Mouse (Mus musculus) cerebellum, adult 2 months (tissue): ENCODE results near the gene Pex10. TPM values are rescaled to one million over a fixed set of nuclear protein-coding genes. Genes with fewer than 3 reads are reported as not detected.
A peak's percentile ranks its signal among the peaks of the same experiment; 100 is the strongest.

Experiments used
- DNase-seq, 2 experiments: peaks; one replicate each; pipeline ENCODE4 v3.0.0; 2021
- H3K27ac ChIP-seq: fragments of 200-500 bp; 2 replicates; pipeline ENCODE4 v1.5.1; 2012; ENCODE audit warnings: low read length, control low read depth, inconsistent platforms; ENCODE audit not compliant: insufficient read depth
- H3K27me3 ChIP-seq: fragments of 200-500 bp; 2 replicates; pipeline ENCODE4 v1.6.1; 2012; ENCODE audit warnings: inconsistent platforms, mild to moderate bottlenecking, low read length, moderate library complexity; ENCODE audit not compliant: control insufficient read depth, insufficient read depth
- H3K4me1 ChIP-seq: fragments of 200-500 bp; 2 replicates; pipeline ENCODE4 v1.6.1; 2011; ENCODE audit warnings: low read length; ENCODE audit not compliant: control insufficient read depth, insufficient read depth
- H3K4me3 ChIP-seq: fragments of 200-500 bp; replicated peaks from 2 replicates; pipeline ENCODE3; 2011; ENCODE audit warnings: mild to moderate bottlenecking, low read depth, low read length, control low read depth; ENCODE audit not compliant: insufficient read depth
- CTCF ChIP-seq: fragments of 200-500 bp; IDR thresholded peaks from 2 replicates; pipeline ENCODE4 v1.5.1; 2011; ENCODE audit warnings: low read depth, mild to moderate bottlenecking, control low read depth, low read length, moderate library complexity, borderline replicate concordance; ENCODE audit not compliant: insufficient read depth
- POLR2A ChIP-seq: fragments of 200-500 bp; IDR thresholded peaks from 2 replicates; pipeline ENCODE4 v1.6.1; 2011; ENCODE audit warnings: low read length, control low read depth, borderline replicate concordance; ENCODE audit not compliant: insufficient read depth
- WGBS: fragments of 180-500 bp; shearing (Covaris S2); methylation state at CpG from one replicate; pipeline ENCODE4 v1.1.7; 2018; 5-methylcytosine and 5-hydroxymethylcytosine counted together
- polyA plus RNA-seq: library from polyadenylated mRNA; depleted of rRNA; stranded (reverse); fragments of >200 nt; gene quantifications from 2 replicates; pipeline ENCODE4 v1.2.3, GENCODE M21; 2012

The Pex10 gene
- polyA plus RNA-seq, 1 experiment = 32.0 TPM

DNA sequence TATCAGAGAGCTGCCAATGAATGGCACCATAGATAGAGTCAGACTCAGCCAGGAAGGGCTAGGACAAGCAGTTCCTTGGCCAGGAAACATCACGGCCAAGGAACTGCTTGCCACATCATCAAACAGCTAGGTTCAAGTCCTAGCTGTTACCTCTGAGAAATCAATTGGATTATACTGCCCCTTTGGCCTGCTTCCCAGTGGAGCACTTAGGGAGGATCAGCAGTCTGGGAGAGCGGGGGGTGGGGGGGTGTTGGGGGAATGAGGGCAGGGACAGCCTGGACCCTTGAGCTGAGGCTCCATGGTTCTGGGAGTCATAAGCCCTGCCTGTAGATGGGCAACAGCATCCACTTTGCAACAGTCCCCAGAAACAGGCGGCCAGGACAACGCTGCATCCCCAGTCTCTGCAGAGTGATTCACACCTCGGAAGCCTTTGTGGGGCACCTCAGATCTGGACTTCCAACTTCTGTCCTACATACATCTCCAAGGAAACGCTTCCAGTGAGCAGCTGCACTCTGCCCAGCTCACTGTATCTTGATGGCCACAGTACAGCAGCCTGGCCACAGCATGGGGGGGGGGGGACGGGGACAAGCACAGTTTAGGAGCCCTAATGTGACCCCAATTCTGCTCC is 44.5 kb upstream of the Pex10 start:
- peak; percentile 18 to 41 for DNase-seq
- H3K4me3 ChIP-seq = no peak overlapping the region
- peaks cover 59% of the 10 kb centered on the region for H3K4me1 ChIP-seq
- H3K27me3 ChIP-seq = no peaks in the 10 kb centered on the region
- no peak overlapping the region for H3K27ac ChIP-seq
- WGBS = 56% methylated on average over 7 of the region's 7 CpGs
- no peak for TF ChIP-seq CTCF
- TF ChIP-seq POLR2A = no peak

DNA sequence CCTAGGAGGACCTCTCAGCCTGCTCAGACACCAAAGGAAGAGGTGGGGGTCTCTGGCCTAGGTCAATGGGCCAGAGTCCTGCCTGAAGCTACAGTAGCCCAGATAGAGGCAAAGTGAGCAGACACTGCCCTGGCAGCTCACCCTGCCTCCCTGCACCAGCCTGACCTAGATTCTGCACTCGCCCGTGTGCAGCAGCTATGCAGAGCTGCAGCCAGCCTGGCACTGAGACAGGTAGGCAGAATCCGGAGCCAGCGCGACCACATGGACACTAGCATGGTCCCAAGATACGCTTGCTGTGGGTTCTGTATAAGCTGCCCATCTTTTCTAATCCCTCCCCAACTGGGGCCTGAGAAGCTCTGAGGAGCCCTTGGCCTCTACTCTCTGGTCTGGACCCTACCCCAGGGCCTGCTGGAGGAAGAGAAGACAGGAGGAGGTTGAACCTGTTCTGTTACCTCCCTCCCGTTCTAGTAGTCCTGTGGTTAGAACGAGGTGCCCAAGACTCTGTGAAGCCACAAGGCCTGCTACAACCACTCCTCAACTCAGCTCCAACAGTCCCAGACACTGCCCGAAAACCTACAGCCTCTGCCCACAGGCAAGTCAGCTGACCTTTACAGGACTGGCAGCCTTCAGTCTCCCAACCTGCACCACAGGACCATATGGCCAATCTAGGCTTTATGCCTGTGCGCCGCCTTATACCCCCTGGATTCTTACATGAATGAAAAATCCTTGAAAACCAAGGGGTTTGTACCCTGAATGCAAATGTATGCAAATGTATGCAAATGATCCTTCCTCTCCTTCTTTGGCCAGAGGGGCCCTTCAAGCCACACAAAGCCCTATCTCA is 42.4 kb upstream of the Pex10 start:
- WGBS = 8% methylated on average over 11 of the region's 11 CpGs
- TF ChIP-seq CTCF (no peak), POLR2A (0 out of 2 replicates have a peak, but pooled peaks have one; percentile 5)
- peak; percentile 90 to 91 for DNase-seq
- H3K27me3 ChIP-seq = no peaks in the 10 kb centered on the region
- H3K4me3 ChIP-seq = no peak overlapping the region
- H3K4me1 ChIP-seq = peaks cover 54% of the 10 kb centered on the region
- peak overlapping the region; percentile 93 for H3K27ac ChIP-seq

GRCm38 (mm10) chr4:155033115-155033514 is 33.7 kb upstream of the Pex10 start:
- Histone ChIP-seq H3K27ac (no peak overlapping the region), H3K4me1 (peaks cover 31% of the 10 kb centered on the region), H3K4me3 (no peak overlapping the region), H3K27me3 (no peaks in the 10 kb centered on the region)
- TF ChIP-seq POLR2A (no peak), CTCF (no peak)
- 62% methylated on average over 6 of the region's 6 CpGs for WGBS
- peak in 1 of 2 experiments; percentile 16 for DNase-seq

DNA sequence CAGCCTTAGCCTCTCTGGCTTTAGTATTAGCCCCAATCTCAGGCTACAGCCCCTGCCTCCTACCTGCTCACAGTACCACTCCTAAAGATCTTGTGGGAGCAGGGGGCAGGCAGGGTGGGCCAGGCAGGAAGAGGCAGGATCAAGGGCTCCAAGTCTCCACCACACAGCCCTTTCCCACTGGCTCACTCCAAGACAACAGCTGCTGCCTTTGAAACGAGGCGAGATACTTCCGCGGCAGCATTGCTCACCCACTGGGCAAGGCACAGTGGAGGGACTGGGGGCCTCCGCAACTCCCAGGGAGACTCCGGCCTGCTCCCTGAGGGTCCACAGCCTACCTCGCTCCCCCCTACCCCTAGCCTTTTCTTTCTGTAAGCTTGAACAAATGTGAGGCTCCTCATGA is 32.6 kb upstream of the Pex10 start:
- Histone ChIP-seq H3K27me3 (no peaks in the 10 kb centered on the region), H3K4me3 (no peak overlapping the region), H3K4me1 (peaks cover 31% of the 10 kb centered on the region), H3K27ac (no peak overlapping the region)
- TF ChIP-seq CTCF (no peak), POLR2A (no peak)
- 6% methylated on average over 7 of the region's 7 CpGs for WGBS
- DNase-seq = peak; percentile 32 to 40

GRCm38 (mm10) chr4:155034787-155035186 is 32.0 kb upstream of the Pex10 start:
- WGBS = 13% methylated on average over 13 of the region's 13 CpGs
- no peak overlapping the region for H3K27ac ChIP-seq

GRCm38 (mm10) chr4:155040197-155040596 is 26.6 kb upstream of the Pex10 start:
- Histone ChIP-seq H3K4me3 (no peak overlapping the region), H3K27me3 (no peaks in the 10 kb centered on the region), H3K27ac (no peak overlapping the region), H3K4me1 (peaks cover 33% of the 10 kb centered on the region)
- WGBS = 52% methylated on average over 9 of the region's 9 CpGs
- TF ChIP-seq POLR2A (no peak), CTCF (no peak)
- no peak for DNase-seq

More at GRCm38 (mm10) chr4:155034787-155035186, 32.0 kb upstream of the Pex10 start:
- Histone ChIP-seq H3K4me3 (no peak overlapping the region), H3K4me1 (peaks cover 31% of the 10 kb centered on the region), H3K27me3 (no peaks in the 10 kb centered on the region)
- TF ChIP-seq POLR2A (no peak), CTCF (no peak)
- peak; percentile 65 to 72 for DNase-seq

DNA sequence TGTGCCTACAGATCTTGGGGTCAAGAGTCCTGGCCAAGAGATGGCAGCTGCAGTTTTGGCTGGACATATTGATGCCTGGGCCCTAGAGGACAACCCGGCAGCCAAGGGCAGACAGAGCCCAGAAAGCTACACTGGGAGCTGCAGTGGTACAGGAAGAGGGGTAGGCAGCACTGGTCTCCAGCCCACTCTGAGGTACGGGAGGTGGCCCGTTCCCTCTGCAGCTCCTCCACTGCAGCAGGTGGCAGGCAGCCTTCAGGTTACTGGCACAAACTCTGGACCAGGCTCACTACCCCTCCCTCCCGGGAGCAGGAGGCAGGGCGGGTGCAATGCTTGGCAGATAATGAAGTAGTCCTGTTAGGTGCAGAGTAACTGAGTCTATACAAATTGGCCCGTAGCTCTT is 26.1 kb upstream of the Pex10 start:
- 7% methylated on average over 6 of the region's 6 CpGs for WGBS
- DNase-seq = peak; percentile 63 to 75
- peaks cover 28% of the 10 kb centered on the region for H3K4me1 ChIP-seq
- no peak overlapping the region for H3K4me3 ChIP-seq
- no peak overlapping the region for H3K27ac ChIP-seq
- no peaks in the 10 kb centered on the region for H3K27me3 ChIP-seq
- TF ChIP-seq POLR2A (no peak), CTCF (no peak)

- H3K4me3 ChIP-seq = peak overlapping the region; percentile 25
- DNase-seq = peak; percentile 61 to 69
- H3K27ac ChIP-seq = no peak overlapping the region
- TF ChIP-seq CTCF = no peak; the same call in 1 of the 2 replicates
- no peak for TF ChIP-seq POLR2A
- 1% methylated on average over 65 of the region's 65 CpGs for WGBS
- H3K27me3 ChIP-seq = no peaks in the 10 kb centered on the region
- peaks cover 26% of the 10 kb centered on the region for H3K4me1 ChIP-seq
Observed at GRCm38 (mm10) chr4:155042606-155043288, 24.1 kb upstream of the Pex10 start.
